Mouse (Mus musculus): ENCODE measurements around the gene Rnf19b.

- TF ChIP-seq POLR2A (IDR thresholded peaks at IDR 0.05; ENCODE audit: low read depth, low read length), result no peak
- TF ChIP-seq BHLHE40 (IDR thresholded peaks at IDR 0.05; ENCODE audit: low read depth, low read length), result no peak
- TF ChIP-seq NELFE (IDR thresholded peaks at IDR 0.05; ENCODE audit: low read depth, low read length), result no peak
- TF ChIP-seq EP300 (IDR thresholded peaks at IDR 0.05; ENCODE audit: low read length), result no peak
- TF ChIP-seq USF1 (IDR thresholded peaks at IDR 0.05; ENCODE audit: low read depth, low read length), result no peak
- no peak for TF ChIP-seq ZC3H11A (IDR thresholded peaks at IDR 0.05; ENCODE audit: low read depth, low read length)
- TF ChIP-seq SIN3A (IDR thresholded peaks at IDR 0.05; ENCODE audit: low read length), result no peak
- TF ChIP-seq MEF2A (IDR thresholded peaks at IDR 0.05; ENCODE audit: borderline replicate concordance, low read depth, low read length), result no peak
- TF ChIP-seq CTCF (conservative IDR thresholded peaks at IDR 0.05 in 1 of 2, IDR thresholded peaks at IDR 0.05 in 1 of 2; ENCODE audit: low read depth in 2 of 2, low read length in 2 of 2), result no peak
- no peak for TF ChIP-seq ZNF384 (IDR thresholded peaks at IDR 0.05; ENCODE audit: low read depth, low read length)
- TF ChIP-seq POLR2AphosphoS2 (IDR thresholded peaks at IDR 0.05; ENCODE audit: low read depth, low read length), result no peak
Observed at GRCm38 (mm10) chr4:129067638-129068415, 9.8 kb downstream of the Rnf19b start.

All from CH12.LX (cell line).